Mouse (Mus musculus) adrenal gland, postnatal 25 days (tissue): Measurements from ENCODE around the gene Ruvbl2. TPM values are rescaled to one million over a fixed set of nuclear protein-coding genes. Genes with fewer than 3 reads are reported as not detected.

Experiments used
- DNase-seq: peaks from one replicate; pipeline ENCODE4 v3.0.0; 2021; ENCODE audit warnings: mixed read lengths
- total RNA-seq: library from RNA; stranded (reverse); gene quantifications from 2 replicates; pipeline ENCODE4 v1.2.3, GENCODE M21; 2021

Ruvbl2 gene
- total RNA-seq, 1 experiment from 2014 or later, result 50.7 TPM

GRCm38 (mm10) chr7:45426556-45426955 lies 11.3 kb downstream of the Ruvbl2 start:
- no peak for DNase-seq

GRCm38 (mm10) chr7:45421194-45421593 lies 16.7 kb downstream of the Ruvbl2 start:
- no peak for DNase-seq

DNA sequence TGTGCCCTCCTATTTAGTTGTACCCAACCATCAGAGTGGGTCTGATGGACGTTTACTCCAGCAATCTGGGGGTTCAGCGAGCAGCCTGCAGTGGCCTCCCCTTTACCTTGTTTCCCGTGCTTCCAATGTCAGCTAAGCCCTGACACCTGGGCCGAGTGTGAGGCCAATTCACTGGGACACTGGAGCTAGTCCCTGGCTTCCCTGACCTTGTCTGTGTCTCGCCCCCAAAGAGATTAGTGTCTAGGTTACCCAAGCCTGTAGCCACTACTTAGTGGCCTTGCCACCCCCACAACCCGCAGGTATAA lies 17.3 kb downstream of the Ruvbl2 start, which contains the start of gene Lhb:
TSS of gene Lhb (plus strand) at position 206 of the 305 bp plus-strand sequence.
- DNase-seq, result no peak

DNA sequence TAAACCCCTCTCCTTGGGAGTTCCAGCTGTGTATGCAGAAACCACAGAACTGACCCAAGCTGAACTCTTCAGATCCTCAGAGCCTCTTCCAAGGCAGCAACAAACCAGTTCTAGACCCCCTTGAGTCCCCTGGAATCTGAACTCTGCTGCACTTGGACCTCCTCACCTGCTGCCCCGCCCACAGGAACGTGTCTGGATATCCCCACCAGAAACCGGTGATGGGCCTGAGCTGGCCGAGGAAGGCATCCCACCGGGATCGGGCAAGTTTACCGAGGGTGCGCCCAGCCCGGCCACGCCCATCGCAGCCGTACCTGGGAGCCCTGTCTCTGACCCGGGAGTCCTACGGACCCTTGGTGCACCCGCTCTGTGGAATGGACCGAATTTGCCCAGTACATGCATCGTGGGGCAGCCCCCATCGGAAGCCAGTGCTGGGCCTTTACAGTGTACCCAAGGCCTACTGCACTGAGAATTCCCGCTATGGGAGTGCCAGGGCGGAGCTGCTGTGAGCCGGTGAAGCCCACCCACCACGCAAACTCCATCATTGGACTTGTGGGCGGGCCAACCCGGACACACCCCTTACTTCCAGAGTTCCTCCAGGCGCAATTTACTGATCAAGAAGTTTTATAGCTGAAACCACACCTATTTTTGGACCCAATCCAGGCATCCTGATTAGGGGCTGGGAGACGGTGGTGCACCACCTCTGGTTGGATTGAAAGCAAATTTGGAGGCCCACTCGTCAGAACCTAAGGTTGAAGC lies 17.9 kb downstream of the Ruvbl2 start:
- DNase-seq, result no peak

- no peak for DNase-seq
Measured at GRCm38 (mm10) chr7:45417962-45418492, 19.9 kb downstream of the Ruvbl2 start.

GRCm38 (mm10) chr7:45415636-45416035 lies 22.3 kb downstream of the Ruvbl2 start:
- DNase-seq, result no peak

- no peak for DNase-seq
Measured at GRCm38 (mm10) chr7:45414740-45415224, 23.1 kb downstream of the Ruvbl2 start.

DNA sequence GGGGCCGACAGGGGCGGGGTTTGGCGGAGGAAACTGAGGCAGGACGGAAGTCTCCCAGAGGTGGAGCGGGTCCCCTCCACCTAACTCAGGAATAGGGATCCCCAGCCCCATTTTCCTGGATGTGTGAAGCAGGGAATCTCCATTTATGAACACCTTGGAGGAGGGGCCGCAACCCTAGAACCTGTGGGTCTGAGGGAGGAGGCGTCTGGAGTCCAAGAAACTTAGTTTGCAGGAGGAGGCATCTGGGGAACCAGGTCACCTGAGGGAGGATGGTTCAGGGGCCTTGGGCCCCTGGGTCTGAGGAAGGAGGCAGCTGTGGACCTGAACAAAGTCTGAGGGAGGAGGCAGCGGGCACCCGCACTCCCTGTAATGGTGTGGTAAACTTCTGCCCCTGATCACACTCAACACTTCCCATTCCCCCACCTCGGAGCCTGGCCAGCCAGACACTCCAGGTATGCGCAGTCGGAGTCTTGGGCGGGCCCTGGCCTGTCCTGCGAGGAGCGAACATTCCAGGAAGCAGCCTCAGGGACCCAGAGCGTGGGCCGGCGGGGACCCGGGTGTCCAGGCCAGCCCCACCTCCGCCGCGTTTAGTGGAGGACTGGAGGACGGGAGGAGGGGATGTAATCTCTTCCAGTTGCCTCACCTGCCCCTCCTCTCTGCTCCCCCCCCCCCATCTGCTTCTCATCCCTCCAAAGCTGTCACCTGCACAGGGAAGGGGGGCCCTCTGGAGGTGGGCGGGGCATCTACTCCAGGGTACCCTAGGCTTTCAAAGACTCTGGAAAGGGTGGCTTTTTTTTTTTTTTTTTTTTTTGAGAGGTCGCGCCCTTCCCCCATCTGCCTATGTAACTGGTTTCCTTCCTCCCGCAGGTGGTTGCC lies 23.8 kb downstream of the Ruvbl2 start:
- DNase-seq, result no peak

GRCm38 (mm10) chr7:45413113-45413863 lies 24.6 kb downstream of the Ruvbl2 start, which contains the start of gene Ntf5:
TSS of gene Ntf5 (plus strand) at chr7:45413695.
- peak; percentile 34 for DNase-seq

DNA sequence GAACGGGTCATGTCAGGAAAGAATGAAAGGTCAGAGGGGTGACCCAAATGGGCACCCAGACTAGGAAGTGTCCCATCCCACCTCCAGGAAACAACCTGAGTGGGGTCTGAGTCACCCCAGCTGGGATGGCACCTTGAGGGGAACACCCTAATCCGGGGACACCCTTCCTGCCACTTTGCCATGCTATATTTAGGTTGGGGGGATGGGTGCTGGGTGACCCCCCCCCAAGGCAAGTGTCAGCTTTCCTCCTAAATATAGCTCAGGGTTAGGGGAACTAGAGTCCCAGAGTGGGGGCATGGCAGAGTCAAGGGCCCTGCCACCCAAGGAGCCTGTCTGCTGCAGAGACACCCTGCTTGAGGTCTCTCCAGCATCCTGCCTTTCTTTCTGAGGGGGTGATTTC lies 25.5 kb downstream of the Ruvbl2 start:
- no peak for DNase-seq

GRCm38 (mm10) chr7:45409497-45410163 lies 28.3 kb downstream of the Ruvbl2 start:
- no peak for DNase-seq

GRCm38 (mm10) chr7:45408949-45409348 lies 28.9 kb downstream of the Ruvbl2 start:
- DNase-seq, result no peak

DNA sequence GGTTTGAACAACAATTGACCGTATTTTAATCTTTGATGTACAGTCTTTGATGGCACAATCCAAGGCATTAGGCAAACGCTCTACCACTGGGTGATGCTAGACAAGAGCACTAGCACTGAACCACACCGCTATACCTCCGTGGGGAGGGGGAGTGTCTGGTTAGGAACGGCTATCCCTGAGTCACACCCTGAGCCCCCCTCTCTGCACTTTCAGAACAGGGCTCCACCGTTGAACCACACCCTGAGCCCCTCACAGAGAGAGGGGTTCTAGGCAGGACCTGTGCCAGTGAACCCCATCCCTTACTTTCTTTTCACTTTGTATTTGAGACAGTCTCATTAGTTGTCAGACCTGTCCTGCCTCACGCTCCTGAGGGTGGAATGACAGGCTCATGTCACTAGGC lies 29.5 kb downstream of the Ruvbl2 start:
- DNase-seq, result no peak

DNA sequence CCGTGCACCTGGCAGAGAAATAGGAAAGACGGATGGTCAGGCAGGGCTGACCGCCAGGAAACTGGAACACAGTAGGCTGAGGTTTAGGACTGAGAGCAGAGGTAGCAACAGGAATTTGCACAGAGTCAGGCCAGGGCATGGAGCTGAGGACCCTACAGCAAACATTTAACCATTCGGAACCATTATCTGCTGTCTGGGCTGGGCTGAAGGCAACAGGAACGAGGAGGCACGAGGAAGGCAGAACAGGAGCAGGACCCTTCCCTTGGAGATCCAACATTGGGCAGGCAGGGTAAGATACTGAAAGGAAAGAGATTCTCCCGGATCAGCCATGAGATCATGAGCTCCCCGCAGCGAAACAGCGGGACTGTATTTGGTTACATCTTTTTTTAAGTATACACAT lies 30.1 kb downstream of the Ruvbl2 start:
- no peak for DNase-seq

DNA sequence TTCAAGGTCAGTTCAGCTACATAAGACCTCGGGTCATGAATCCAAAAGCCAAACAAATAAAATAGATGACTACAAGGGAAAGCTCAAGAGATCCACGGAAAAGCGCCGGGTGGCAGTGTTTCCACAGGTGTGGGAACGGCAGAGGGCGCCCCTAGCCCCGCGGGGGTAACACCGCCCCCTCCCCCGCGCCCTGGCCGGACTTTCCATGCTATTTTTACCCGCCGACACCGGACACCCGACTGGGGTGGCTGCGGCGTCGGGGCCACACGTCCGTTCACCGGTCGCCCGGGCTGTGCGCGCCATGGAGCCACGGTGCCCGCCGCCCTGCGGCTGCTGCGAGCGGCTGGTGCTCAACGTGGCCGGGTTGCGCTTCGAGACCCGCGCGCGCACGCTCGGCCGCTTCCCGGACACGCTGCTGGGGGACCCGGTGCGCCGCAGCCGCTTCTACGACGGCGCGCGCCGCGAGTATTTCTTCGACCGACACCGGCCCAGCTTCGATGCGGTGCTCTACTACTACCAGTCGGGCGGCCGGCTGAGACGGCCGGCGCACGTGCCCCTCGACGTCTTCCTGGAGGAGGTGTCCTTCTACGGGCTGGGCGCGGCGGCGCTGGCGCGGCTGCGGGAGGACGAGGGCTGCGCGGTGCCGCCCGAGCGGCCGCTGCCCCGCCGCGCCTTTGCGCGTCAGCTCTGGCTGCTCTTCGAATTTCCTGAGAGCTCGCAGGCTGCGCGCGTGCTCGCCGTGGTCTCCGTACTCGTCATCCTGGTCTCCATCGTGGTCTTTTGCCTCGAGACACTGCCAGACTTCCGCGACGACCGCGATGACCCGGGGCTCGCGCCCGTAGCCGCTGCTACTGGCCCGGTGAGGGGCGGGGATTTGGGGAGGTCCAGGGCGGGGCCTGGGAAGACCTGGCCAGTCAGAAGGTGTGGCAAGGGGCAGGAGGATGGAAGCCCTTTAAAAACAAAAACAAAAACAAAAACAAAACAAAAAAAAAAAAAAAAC lies 31.4 kb downstream of the Ruvbl2 start:
- DNase-seq, result peak; percentile 32

- DNase-seq, result peak; percentile 81
Measured at GRCm38 (mm10) chr7:45405091-45406075, 32.5 kb downstream of the Ruvbl2 start, which contains the start of gene Kcna7. TSS of gene Kcna7 (plus strand) at chr7:45405653.

GRCm38 (mm10) chr7:45403532-45404261 lies 34.2 kb downstream of the Ruvbl2 start:
- peak; percentile 70 for DNase-seq

DNA sequence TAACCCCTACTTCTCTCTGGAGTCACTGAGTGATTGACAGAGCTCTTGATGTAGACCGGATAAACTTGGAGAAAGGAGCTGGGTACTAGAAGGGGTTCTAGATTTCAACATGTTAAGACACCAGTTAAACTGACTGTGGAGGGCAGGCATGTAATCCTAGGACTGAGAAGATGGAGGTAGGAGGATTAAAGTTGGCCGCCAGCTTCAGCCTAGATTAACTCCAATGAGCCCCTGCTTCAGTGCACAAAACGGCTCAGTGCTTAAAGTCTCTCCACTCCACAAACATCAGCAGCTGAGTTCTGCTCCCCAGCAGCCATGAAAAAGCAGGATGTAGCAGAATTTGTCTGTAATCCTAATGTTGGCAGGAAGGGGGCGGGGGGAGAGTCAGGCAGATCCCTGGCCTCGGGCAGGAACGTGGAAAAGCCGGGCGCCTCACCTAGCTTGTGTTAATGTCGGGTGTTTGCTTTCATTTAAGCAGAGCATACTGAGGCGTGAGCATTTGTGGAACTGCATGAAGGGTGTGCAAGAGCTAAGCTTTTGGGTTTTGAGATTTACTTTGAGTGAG lies 36.3 kb downstream of the Ruvbl2 start:
- DNase-seq, result no peak
